Mouse (Mus musculus): ENCODE results near the gene Fam227a.
A peak's percentile ranks its signal among the peaks of the same experiment; 100 is the strongest.
"Not testable (repeated sequence)": the region's sequence is repeated elsewhere in the genome, so short reads cannot be mapped to it uniquely, and the experiment has no call there.

Fam227a gene

DNA sequence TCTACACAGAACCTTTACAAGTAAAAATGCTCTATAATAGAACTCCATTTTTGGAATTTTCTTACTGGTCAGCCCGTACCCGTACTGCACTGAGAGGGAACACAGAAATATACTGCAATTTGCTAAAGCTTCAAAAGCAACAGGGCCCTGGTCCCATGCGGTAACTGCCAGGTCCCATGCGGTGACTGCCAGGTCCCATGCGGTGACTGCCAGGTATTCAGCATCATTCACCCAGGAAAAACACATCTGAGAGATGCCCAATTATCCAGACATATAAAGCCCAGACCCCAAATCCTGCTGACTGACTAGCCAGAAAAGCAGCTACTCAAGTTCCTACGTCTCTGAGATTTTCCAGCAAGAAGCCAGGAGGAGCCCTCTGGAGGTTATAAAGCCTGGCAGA, 25.9 kb upstream of the Fam227a start:
- DNase-seq (ENCODE audit: extremely low spot score, low spot score), result no peak

DNA sequence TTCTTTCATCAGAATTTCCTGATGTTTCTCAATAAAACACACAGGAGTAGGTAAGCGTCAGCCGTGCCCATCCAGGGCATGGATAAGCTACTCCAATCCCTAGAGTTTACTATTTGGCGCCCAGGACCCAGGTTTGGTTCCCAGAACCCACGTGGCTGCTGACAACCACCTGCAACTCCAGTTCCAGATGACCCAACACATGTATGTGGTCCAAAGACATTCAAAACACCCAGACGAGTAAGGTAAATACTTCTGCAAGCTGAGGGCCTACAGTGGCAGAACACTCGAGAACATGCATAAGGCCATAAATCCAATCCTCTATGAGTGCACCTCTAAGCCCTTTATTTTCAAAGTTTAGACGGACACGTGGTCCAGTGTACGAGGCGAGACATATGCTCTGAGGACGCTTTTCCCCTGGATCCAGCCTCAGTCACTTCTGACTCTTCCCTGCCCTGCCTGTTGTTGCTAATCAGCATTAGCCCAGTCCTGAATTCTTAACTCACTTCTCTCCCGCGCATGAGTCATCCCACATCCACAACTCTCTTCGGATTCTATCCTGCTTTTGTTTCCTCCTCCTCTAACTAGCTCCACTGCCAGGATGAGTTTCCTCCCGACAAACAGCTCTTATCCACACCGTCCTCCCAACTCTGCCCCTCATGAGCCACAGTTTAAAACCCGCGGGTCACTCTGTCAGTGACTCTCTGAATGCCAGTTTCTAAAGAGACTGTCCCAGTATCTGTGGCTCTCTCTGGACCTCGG, 25.1 kb upstream of the Fam227a start:
- DNase-seq (ENCODE audit: extremely low spot score, low spot score), result no peak

DNA sequence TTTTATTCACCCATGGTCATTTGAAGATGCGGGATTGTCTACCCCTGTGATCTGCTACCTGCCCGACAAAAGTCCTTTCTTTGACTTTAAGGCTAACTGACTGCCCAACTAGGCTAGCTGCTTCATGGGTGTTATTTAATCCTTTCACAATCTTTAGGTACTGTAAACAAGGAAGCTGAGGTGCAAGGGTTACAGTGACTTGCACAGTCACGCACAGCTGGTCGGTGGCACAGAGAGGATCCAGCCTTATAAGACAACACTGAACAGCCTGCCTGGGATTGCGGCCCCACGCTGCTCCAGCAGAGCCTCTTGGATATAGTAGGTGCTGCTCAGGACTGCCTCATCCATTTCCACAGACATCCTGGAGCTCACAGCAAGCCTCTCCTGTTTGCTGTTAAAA, 24.4 kb upstream of the Fam227a start:
- no peak for DNase-seq (ENCODE audit: extremely low spot score, low spot score)

DNA sequence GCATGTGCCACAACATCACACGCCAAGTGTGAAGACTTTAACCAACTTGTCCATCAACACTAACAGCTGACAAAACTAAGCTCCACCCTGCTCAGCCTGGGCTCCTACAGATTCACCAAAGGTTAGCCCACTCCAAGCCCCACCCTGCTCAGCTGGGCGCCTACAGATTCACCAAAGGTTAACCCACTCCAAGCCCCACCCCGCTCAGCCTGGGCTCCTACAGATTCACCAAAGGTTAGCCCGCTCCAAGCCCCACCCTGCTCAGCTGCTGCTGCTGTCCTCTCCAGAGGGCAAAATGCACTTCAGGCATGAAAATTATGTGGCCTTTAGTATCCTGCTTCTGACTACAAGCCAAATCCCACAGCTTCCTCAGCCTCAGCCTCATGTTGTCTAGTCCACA, 23.2 kb upstream of the Fam227a start:
- DNase-seq (ENCODE audit: extremely low spot score, low spot score), result no peak

DNA sequence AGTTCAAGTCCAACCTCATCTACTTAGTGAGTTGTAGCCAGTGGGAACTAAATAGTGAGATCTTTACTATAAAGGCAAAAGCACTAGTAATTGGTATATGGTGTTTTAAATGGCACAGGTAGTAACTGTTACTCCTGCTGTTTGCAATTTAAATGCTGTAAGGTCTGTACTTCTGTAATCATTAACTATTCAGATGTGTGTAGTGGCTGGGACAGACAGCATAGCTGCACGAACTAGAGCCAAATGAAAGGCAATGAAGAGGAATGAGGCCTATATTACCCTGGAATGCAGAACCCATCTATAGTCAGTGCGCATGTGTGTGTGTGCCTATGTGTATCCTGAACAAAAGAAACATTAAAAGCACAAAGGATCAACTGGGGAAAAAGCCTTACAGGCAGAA, 19.2 kb upstream of the Fam227a start:
- no peak for DNase-seq (ENCODE audit: extremely low spot score, low spot score)

DNA sequence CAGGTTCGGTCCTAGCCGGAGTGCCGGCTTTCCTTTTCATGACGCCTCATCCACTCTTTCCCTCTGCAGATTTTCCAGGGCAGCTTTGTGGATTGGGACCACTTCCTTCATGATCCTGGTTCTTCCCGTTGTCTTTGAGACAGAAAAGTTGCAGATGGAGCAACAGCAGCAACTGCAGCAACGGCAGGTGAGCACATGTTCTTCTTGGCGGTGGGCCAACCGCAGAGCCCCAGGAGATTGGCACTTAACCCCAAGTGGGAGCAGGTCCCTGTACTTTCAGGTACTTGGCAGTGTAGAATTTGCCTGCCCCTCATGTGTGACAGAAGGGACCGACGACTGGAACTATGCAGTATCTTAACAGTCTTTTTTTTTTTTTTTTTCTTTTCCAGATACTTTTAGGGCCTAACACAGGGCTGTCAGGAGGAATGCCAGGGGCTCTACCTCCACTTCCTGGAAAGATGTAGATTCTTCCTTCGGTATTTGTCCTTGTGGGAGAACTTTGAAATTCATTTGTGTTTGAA, 13.1 kb upstream of the Fam227a start:
- DNase-seq (ENCODE audit: extremely low spot score, low spot score), result not testable (repeated sequence)

DNA sequence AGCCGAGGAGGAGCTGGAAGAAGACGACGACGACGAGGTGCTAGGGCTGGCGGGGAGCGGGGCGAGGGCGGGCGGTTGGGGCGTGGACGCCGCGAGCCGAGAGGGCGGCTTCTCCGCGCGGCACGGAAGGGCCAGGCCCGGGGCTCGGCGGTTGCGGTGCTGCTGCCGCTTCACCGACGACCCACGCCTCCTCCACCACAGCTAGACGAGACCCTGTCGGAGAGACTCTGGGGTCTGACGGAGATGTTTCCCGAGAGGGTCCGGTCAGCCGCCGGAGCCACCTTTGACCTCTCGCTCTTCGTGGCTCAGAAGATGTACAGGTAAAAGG, 12.2 kb upstream of the Fam227a start:
- DNase-seq (ENCODE audit: extremely low spot score, low spot score), result no peak

DNA sequence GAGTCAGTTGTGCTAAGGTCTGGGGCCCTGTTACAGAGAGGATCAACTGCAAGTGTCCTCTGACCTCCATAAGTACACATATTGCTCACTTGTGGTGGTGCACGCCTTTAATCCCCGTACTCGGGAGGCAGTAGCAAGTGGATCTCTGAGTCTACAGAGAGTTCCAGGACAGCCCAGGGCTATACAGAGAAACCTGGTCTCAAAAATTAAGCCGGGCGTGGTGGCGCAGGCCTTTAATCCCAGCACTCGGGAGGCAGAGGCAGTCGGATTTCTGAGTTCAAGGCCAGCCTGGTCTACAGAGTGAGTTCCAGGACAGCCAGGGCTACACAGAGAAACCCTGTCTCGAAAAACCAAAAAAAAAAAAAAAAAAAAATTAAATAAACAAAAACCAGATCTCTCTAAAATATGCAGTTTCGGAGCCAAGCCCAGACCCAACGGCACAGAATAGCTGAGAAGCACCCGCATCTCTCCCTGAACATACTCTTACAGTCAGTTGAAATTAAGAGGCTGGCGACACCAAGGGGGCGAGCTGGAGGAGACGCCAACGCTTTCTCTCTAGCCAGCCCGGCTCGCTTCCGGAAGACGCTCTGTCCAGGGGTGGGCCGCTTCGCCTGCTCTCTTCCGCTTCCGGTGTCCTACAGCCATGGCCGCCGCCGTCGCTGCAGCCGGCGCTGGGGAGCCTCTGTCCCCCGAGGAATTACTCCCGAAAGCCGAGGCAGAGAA, 11.7 kb upstream of the Fam227a start, which contains the start of gene Tomm22:
TSS of gene Tomm22 (plus strand) at position 613 of the 723 bp plus-strand sequence.
- peak; percentile 91 for DNase-seq (ENCODE audit: extremely low spot score, low spot score)

DNA sequence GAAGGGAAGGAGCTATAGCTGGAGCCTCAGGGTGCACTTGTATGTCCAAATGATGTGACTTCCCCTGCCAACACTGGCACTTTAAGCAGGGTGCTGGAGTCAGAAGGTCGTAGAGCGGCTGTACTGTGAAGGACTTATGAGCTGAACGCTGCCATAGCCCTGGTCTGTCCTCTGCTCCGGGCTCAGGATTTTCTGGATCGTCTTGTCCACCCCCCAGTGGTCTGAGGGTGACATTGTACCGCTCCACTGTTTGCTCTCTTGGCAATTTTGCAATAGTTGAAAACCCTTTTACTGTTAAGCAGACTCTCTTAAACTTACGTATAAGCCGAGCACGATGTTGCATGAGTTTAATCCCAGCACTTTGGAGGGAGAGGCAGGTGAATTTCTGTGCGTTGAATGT, 10.4 kb upstream of the Fam227a start:
- DNase-seq (ENCODE audit: extremely low spot score, low spot score), result no peak

DNA sequence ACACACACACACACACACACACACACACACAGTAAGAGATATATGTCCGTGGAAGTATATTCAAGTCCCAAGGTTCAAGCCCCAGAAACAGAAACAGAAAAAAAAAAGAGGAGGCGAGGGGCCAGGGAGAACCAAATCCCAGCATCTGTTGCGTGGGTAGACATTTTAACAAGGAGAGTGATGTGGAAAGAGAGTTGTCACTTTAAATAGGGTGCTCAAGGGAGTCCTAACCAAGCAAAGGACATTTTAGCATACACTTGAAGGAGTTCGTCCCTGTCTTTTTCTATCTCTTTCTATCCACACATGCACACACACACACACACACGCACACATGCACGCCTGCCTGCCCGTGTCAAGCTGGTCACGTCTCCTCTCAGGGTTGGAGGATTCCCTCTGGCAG, 5.9 kb upstream of the Fam227a start:
- DNase-seq (ENCODE audit: extremely low spot score, low spot score), result no peak

DNA sequence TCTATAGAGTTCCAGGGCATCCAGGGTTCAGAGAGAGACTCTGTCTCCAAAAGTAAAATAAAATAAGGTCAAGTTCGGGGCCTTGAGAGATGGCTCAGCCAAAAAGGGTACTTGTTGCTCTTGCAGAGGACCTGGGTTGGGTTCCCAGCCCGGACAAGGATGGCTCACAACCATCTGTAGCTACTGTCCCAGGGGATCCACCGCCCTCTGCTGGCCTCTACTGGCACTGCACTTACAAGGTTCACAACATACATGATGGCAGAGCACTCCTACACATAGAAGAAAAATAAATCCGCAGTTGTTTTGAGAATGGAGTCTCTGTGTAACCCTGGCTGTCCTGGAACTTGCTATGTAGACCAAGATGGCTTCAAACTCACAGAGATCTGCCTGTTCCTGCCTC, 3.1 kb upstream of the Fam227a start:
- DNase-seq (ENCODE audit: extremely low spot score, low spot score), result peak; percentile 37

DNA sequence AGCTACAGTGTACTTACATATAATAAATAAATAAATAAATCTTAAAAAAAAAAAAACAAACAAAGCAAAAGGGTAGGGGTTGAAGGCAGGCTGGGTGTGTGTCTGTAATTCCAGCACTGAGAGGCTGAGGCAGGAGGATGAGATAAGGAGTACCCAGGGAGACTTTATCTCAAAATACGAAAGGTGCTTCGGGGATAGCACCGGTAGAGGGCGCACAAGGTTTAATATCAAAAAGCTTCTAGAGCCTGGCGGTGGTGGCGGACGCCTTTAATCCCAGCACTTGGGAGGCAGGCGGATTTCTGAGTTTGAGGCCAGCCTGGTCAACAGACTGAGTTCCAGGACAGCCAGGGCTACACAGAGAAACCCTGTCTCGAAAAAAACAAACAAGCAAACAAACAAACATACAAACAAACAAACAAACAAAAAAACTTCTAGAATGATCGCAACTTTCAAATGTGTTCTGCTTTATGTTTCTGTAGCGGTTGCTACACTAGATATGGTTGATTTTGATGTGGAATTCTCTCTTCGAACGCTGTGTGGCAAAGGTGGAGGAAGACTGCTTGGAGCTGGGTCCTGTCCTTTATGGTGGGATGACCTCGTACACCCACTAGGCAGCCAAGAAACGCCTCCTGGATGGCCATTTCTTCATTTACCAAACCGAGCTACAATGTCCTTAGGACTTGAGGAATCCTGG, 772 bp downstream of the Fam227a start:
- peak; percentile 81 for DNase-seq (ENCODE audit: extremely low spot score, low spot score)

DNA sequence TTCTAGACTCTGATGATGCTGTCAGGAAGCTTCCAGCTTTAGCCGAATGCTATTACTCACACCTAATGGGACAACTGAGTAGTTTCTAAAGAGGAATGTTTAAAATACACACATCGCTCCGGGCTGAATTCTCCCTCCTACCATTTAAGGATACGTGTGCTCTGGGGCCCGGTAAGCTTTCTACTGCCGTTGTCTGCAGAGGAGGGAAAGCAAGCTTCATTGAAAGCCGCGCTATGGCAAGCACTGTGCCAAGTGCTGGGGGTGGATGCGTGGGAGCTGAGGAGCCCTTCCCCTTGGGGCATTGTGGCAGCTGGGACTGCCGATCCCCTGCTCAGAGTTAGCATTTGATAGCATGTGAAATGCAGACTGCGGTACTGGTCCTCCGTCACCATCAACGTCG, 2.3 kb downstream of the Fam227a start:
- no peak for DNase-seq (ENCODE audit: extremely low spot score, low spot score)

DNA sequence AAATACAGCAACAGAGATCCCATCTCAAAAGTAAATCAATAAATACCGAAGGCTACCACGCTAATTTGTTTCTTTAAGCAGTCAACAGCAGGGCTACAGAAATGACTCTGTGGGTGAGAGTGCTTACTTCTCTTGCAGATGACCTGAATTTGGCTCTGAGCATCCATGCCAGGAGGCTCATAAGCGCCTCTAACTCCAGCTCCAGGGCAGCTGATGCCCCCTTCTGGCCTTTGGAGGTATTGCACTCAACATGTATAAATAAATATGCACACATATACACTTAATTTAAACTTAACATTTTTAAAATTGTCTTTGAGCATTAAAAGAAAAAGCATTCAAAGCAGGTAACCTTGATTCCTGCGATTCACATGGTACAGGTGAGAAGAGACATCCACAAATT, 7.3 kb downstream of the Fam227a start:
- DNase-seq (ENCODE audit: extremely low spot score, low spot score), result no peak

DNA sequence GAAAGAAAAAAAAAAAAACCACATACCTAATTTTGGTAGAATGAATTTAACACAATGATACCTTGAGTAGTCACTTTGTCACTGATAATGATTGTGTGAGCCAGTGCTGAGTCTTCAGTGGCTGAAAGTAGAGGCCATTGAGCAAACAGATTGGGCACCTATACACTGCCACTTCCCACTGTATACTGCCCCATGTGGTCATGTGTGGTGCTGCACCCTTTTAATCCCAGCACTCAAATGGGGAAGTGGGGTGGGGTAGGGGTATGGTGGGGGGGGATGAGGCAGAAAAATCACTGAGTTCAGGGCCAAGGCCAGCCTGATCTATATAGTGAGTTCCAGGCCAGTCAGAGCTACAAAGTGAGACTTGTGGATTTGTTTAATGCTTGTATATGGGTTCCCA, 8.2 kb downstream of the Fam227a start:
- peak; percentile 46 for DNase-seq (ENCODE audit: extremely low spot score, low spot score)

DNA sequence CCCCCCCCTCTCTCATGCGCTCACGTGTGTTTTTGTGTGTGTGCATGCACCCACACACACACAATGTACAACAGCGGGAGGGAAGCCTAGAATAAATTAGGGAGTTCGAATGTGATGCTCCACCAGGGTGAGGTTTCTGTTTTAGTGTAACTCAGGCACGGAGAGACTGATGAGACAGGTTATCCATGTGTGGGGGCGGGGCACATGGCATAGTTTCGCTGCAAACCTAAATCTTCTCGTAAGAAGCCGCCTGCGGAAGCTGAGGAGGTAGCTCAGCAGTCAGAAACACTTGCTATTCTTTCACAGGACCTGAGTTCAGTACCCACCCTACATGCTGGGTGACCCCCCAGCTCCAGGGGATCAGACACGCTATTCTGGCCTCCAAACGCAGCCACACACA, 10.6 kb downstream of the Fam227a start:
- no peak for DNase-seq (ENCODE audit: extremely low spot score, low spot score)

DNA sequence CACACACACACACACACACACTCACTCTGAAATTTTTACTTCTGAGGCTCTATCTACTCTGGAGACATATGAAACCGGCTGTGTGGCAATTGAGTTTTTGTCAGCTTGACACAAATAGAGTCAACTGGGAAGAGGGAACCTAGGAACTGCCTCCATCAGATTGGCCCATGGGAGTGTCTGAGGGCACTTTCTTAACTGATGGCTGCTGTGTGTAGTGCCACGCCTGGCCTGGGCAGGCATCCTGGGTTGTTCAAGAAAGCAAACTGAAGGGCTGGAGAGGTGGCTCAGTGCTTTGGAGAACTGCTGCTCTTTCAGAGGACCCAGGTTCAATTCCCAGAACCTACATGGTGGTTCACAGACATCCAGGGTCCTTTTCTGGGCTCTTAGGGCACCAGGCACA, 13.3 kb downstream of the Fam227a start:
- no peak for DNase-seq (ENCODE audit: extremely low spot score, low spot score)

DNA sequence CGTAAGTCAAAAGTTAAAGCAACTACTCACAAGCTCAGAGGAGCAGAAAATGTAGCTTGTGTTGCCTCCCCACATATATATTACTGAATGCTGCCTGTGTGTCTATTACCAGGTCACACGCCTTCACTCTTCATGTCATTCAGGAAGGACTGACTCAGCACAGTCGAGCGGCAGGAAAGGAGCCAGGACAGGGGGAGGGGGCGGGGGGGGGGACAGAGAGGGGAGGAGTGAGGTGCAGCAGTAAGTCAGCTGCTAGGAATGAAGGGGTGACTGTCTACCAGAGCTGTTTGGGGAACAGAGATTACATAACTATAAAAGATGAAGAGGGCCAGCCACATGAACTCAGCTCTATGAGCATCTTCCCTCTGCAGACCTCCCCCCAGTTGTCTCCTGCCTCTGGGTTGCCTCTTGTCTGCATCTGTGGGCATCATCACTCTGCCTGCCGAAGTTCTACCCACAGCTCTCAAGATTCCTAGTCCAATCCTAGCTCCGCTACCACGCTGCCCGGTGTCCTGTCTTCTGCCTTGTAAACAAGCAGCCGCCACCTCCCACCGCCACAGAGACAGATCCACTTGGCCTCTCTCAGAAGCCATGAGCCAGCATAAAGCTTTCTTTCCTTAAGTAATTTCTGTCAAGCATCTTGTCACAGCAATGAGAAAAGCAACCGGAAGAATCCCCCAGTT, 17.5 kb downstream of the Fam227a start:
- DNase-seq (ENCODE audit: extremely low spot score, low spot score), result no peak

DNA sequence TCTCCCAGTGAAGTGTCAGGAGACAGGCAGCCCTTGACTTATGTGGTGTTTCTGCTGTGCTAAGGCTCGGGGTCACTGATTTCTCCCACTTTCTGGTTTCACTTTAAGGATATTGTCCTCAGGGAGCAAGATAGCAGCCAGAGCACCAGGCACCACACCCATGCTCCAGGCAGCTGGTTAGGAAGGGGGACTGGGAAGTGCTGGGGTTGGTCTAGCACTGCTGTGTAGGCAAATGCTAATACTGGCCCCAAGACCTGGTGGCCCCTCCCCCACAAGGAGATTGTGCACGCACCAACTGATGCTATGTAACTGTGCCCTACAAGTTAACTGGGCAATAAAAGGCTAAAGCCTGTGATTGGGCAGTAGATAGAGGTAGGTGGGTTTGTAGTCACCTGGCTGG, 28.3 kb downstream of the Fam227a start:
- DNase-seq (ENCODE audit: extremely low spot score, low spot score), result no peak

DNA sequence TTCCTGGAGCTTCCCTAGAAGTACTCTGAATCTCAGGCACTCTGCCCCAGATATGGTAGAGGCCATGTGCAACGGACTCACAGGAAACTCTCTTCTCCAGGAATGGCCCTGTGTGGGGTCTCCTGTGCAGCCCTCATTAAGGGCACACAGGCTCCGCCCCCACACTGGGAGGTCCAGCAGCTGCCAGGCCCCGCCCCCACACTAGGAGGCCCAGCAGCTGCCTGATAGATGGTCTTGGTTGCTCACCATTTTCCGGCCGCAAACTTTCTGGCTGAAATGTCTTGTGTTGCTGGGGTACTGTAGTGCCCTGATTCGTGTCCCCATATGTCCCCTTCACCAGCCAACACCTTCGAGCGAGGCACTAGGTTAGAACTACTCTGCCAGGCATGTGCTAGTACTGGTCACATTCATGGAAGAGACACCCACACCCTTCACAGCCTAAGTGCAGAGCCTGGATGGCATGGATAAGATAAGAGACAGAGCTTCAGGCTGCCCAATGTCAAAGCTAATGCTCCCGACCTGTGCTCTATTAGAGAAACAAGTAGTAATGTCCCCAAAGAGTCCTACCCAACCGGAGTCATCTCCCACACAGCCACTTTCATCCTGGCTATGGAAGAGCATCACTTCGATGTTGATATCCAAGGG, 38.9 kb downstream of the Fam227a start:
- DNase-seq (ENCODE audit: extremely low spot score, low spot score), result no peak

DNA sequence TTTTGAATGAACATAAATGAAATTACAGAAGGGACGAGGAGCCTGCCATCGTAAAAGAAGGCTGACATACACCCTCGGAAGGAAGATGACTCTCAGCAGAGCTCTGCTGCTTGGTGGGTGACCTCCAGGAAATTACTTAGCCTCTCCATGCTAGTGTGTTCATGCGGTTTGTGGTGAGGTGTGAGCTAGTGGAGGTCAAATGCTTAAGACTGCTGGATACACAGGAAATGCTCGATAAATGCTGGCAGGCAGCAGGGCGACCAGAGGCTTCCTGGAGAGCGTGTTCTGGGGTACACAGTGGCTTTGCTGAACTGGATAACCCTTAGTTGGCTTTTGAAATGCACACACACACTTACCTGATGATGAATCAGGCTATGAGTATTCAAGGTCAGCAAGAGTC, 40.3 kb downstream of the Fam227a start:
- DNase-seq (ENCODE audit: extremely low spot score, low spot score), result no peak

All from neural tube, embryonic 10.5 days (tissue).